Mouse (Mus musculus) G1E (cell line): ENCODE measurements at regions not wholly inside any gene's neighbourhood (a gene's known extent, or its start where the extent isn't known, plus 50 kb on each side); places are given as distances from the start of the nearest gene placed in this dataset.

Experiments used
- ATAC-seq: 2 replicates; pipeline ENCODE4 v1.8.0; 2016; ENCODE audit warnings: mild to moderate bottlenecking; ENCODE audit not compliant: insufficient number of reproducible peaks, poor library complexity, low FRiP score, severe bottlenecking; ENCODE audit errors: extremely low read depth
- DNase-seq: peaks from one replicate; pipeline ENCODE4 v3.0.0; 2012; ENCODE audit warnings: low spot score
- H3K27me3 ChIP-seq: 2 replicates; pipeline ENCODE4 v1.6.1; 2012; ENCODE audit warnings: mild to moderate bottlenecking, low read length, inconsistent platforms; ENCODE audit not compliant: insufficient read depth
- H3K36me3 ChIP-seq: replicated peaks from 2 replicates; pipeline ENCODE3; 2012; ENCODE audit warnings: mild to moderate bottlenecking, inconsistent platforms
- H3K4me1 ChIP-seq: 2 replicates; pipeline ENCODE4 v1.6.1; 2012; ENCODE audit warnings: low read depth, low read length, inconsistent platforms, mixed read lengths; ENCODE audit not compliant: insufficient read depth
- H3K4me3 ChIP-seq: 2 replicates; pipeline ENCODE4 v1.5.1; 2012; ENCODE audit warnings: low read depth, mild to moderate bottlenecking, inconsistent platforms, low read length, moderate library complexity, mixed read lengths
- H3K9me3 ChIP-seq: replicated peaks from 2 replicates; pipeline ENCODE4 v1.6.1; 2012; ENCODE audit warnings: inconsistent platforms
- CTCF ChIP-seq: IDR thresholded peaks from 2 replicates; pipeline ENCODE4 v1.5.1; 2012; ENCODE audit warnings: low read depth, low read length, inconsistent platforms, mixed read lengths
- GATA1 ChIP-seq: IDR thresholded peaks from 2 replicates; pipeline ENCODE4 v1.6.1; 2012; ENCODE audit warnings: borderline replicate concordance, low read length, inconsistent platforms, mixed read lengths
- GATA2 ChIP-seq: IDR thresholded peaks from 2 replicates; pipeline ENCODE4 v1.6.1; 2012; ENCODE audit warnings: low read depth, low read length, inconsistent platforms, borderline replicate concordance
- POLR2AphosphoS5 ChIP-seq: IDR thresholded peaks from 2 replicates; pipeline ENCODE4 v1.6.1; 2012; ENCODE audit warnings: low read depth, low read length, inconsistent platforms; ENCODE audit not compliant: insufficient replicate concordance
- TAL1 ChIP-seq: conservative IDR thresholded peaks from 2 replicates; pipeline ENCODE4 v1.6.1; 2012; ENCODE audit warnings: low read depth, low read length, inconsistent platforms, mixed read lengths

DNA sequence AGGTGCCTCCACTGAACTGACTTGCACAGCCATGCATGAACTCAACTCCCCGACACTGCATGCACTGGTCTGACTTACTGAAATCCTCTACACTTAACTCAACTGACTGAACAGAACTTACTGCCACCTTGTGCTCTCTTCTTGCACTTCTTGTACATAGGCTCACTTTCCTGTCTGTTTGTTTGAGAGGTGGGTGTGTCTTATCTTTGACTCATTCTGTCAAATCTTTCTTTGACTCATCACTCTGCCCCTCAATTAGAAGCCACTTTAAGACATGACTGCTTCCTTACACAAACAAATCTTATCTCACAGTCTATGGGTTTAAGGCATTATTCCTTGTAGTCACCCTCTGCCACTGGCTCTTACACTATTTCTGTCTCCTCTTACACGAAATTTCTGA is 505.5 kb downstream of the Brinp3 start:
- Histone ChIP-seq H3K4me3 (no peak overlapping the region), H3K27me3 (no peaks in the 10 kb centered on the region), H3K36me3 (no peaks in the 10 kb centered on the region), H3K9me3 (peaks cover 10% of the 10 kb centered on the region), H3K4me1 (no peaks in the 10 kb centered on the region)
- ATAC-seq = no peak
- no peak for DNase-seq
- TF ChIP-seq TAL1 (no peak), CTCF (no peak), GATA2 (no peak), POLR2AphosphoS5 (no peak), GATA1 (no peak)

- DNase-seq (no peak), ATAC-seq (no peak)
- Histone ChIP-seq H3K27me3 (no peaks in the 10 kb centered on the region), H3K4me3 (no peak overlapping the region), H3K9me3 (no peaks in the 10 kb centered on the region), H3K4me1 (no peaks in the 10 kb centered on the region), H3K36me3 (no peaks in the 10 kb centered on the region)
- no peak for TF ChIP-seq GATA1
Measured at GRCm38 (mm10) chr1:147047714-147048113, 553.2 kb downstream of the Brinp3 start.

DNA sequence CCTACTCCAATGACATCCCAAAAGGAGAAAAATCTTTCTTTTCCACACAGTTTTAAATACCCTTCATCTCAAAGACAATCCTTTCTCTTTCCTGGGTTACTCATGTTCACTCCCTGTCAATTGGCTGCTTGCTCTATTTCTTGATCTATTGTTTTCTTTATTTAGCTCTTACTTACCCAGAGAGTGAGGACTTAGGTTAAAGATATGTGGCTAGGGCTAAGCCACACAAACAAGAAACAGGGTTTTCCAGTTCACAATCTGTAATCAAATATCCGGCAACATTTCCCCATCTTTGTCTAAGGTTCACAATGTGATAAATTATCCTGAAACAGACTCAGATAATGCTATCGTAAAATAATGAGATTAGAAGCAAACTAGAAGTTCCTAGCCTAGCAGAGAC is 563.9 kb downstream of the Brinp3 start:
- DNase-seq (no peak), ATAC-seq (no peak)
- TF ChIP-seq GATA1 (no peak), GATA2 (no peak), POLR2AphosphoS5 (no peak), CTCF (no peak), TAL1 (no peak)
- H3K27me3 ChIP-seq = no peaks in the 10 kb centered on the region
- no peaks in the 10 kb centered on the region for H3K36me3 ChIP-seq
- no peaks in the 10 kb centered on the region for H3K4me1 ChIP-seq
- peaks cover 6% of the 10 kb centered on the region; the same call in 1 of the 2 replicates for H3K9me3 ChIP-seq
- no peak overlapping the region for H3K4me3 ChIP-seq

GRCm38 (mm10) chr1:147074166-147074565 is 579.6 kb downstream of the Brinp3 start:
- ATAC-seq (no peak), DNase-seq (no peak)
- Histone ChIP-seq H3K4me3 (no peak overlapping the region), H3K4me1 (no peaks in the 10 kb centered on the region), H3K9me3 (peaks cover 5% of the 10 kb centered on the region), H3K27me3 (no peaks in the 10 kb centered on the region), H3K36me3 (no peaks in the 10 kb centered on the region)
- TF ChIP-seq POLR2AphosphoS5 (no peak), TAL1 (no peak), GATA1 (no peak), GATA2 (no peak), CTCF (no peak)

DNA sequence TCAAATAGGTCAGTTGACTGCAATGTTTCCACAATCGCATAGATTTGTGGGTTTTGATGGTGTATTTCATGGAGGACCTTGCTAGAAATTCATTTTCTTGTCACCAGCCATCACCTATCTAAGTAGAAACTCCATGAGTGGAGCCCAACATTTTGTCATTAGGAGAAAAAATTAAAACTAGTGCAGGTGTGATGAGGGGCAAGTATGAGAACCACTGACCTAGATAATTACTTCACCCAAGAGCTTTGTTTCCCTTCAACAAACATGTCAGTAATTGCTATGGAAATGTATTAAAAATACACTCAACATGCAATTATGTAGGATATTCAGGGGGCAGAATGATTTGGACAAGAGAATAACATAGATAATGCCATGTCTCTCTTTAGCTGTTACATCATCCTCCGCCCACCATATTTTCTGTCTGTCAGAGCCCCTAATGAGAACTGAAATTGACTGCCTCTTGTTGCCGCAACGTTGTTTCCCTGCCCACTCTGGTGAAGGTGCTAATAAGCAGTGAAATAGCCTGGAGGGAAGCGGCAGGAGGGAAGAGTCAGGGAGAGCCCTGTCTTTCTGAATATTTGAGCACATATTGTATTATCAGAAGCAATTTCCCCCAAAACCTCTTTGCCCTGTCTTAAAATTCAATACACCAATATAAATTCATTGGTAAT is 589.7 kb downstream of the Brinp3 start:
- DNase-seq (no peak), ATAC-seq (no peak)
- Histone ChIP-seq H3K27me3 (no peaks in the 10 kb centered on the region), H3K36me3 (no peaks in the 10 kb centered on the region), H3K4me3 (no peak overlapping the region), H3K4me1 (no peaks in the 10 kb centered on the region), H3K9me3 (no peaks in the 10 kb centered on the region)
- TF ChIP-seq TAL1 = no peak
- no peak for TF ChIP-seq GATA2
- no peak for TF ChIP-seq CTCF
- TF ChIP-seq GATA1 = no peak
- no peak for TF ChIP-seq POLR2AphosphoS5

DNA sequence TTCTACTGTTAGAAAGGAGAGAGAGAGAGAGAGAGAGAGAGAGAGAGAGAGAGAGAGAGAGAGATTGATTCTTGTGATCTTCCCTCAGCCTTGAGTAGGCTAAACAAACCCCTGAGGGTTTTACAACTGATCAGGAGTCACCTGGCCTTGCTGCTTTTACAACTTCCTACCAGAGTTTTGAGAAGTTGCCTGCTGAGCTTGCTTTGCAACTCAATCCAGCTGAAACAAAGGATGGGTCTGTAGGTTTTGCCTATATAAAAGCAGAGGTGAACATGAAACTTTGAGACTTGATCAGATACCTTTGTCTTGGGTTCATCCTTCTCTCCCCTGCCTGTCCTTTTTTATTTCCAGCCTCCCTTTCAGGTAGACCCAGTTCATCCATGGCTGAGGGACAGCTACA is 631.0 kb downstream of the Brinp3 start:
- TF ChIP-seq POLR2AphosphoS5 (no peak), TAL1 (no peak), GATA2 (no peak), GATA1 (no peak), CTCF (no peak)
- Histone ChIP-seq H3K4me1 (no peaks in the 10 kb centered on the region), H3K27me3 (no peaks in the 10 kb centered on the region), H3K36me3 (no peaks in the 10 kb centered on the region), H3K4me3 (no peak overlapping the region), H3K9me3 (no peaks in the 10 kb centered on the region)
- DNase-seq (no peak), ATAC-seq (no peak)
